ENCODE assay signal across 16 mouse cellular contexts in genomic region chr2:117408241-117408640, GRCm38 (mm10).
"Had no signal": no experiment of that assay in that cellular context is flagged by ENCODE, and none has a peak within 500 bp of the region (broad histone marks: within the 10 kb centered on the region; RNA-seq: fewer than 3 reads in every experiment).

No protein-coding gene starts in this region.

- H3K4me3 ChIP-seq: layer of hippocampus, adult 2 months; limb, embryonic 10.5 days; liver, embryonic 15.5 days; midbrain, embryonic 10.5 days; myocyte; neural tube, embryonic 12.5 days had no signal

- ATAC-seq: lung, postnatal 0 days had no signal

- H3K36me3 ChIP-seq: limb, embryonic 10.5 days; liver, embryonic 15.5 days; midbrain, embryonic 10.5 days; neural tube, embryonic 12.5 days had no signal

- H3K27me3 ChIP-seq: liver, embryonic 15.5 days; neural tube, embryonic 12.5 days had no signal

- H3K27ac ChIP-seq: layer of hippocampus, adult 2 months; limb, embryonic 10.5 days; liver, embryonic 15.5 days; midbrain, embryonic 10.5 days; neural tube, embryonic 12.5 days had no signal

- H3K9ac ChIP-seq: liver, embryonic 15.5 days; neural tube, embryonic 12.5 days had no signal

- DNase-seq: kidney, adult 18-20 months; kidney, postnatal 10 days; kidney, postnatal 4 days; lung, adult 2 months; lung, postnatal 4 days; midbrain, embryonic 14.5 days; right cerebral cortex, postnatal 4 days; spleen, adult 18-20 months had no signal

- H3K9me3 ChIP-seq: limb, embryonic 10.5 days; liver, embryonic 15.5 days; midbrain, embryonic 10.5 days; neural tube, embryonic 12.5 days had no signal

- H3K4me2 ChIP-seq: liver, embryonic 11.5 days; liver, embryonic 15.5 days; neural tube, embryonic 12.5 days had no signal

- H3K4me1 ChIP-seq: limb, embryonic 10.5 days; liver, embryonic 15.5 days; neural tube, embryonic 12.5 days had no signal
